Mouse (Mus musculus) megakaryocyte-erythroid progenitor cell, adult 5-6 weeks (primary cell): Measurements from ENCODE around the gene Vmn1r127. TPM values are rescaled to one million over a fixed set of nuclear protein-coding genes. Genes with fewer than 3 reads are reported as not detected.
"Not testable (repeated sequence)": the region's sequence is repeated elsewhere in the genome, so short reads cannot be mapped to it uniquely, and the experiment has no call there.

Source experiments
- ATAC-seq: replicated peaks from 2 replicates; pipeline ENCODE4 v1.8.0; 2016; ENCODE audit warnings: mild to moderate bottlenecking, inconsistent platforms; ENCODE audit not compliant: severe bottlenecking, poor library complexity, low FRiP score, low TSS enrichment
- total RNA-seq, 2 experiments: library from RNA; stranded (forward) in 1 of 2; stranded (reverse) in 1 of 2; fragments of 200-1000, 215-1000 nt in 1 of 2; fragments of >200 nt in 1 of 2; fragmentation: Nextera tagmentation in 1 of 2; gene quantifications; 2 replicates each; pipeline ENCODE4 v1.2.3; 2014 to 2017

Gene Vmn1r127
- not detected in 2 replicates for total RNA-seq (2014; fragmentation: Nextera tagmentation)
- total RNA-seq (2017): not detected in 2 replicates

GRCm38 (mm10) chr7:21319761-21320160, at the start of gene Vmn1r127:
Gene Vmn1r127, minus strand, starts transcription at chr7:21319861.
- ATAC-seq: not testable (repeated sequence)

GRCm38 (mm10) chr7:21361191-21361590, 41.5 kb upstream of the Vmn1r127 start, which contains the start of gene Vmn1r129:
Gene Vmn1r129, minus strand, starts transcription at chr7:21361291.
- not testable (repeated sequence) for ATAC-seq

- not testable (repeated sequence) for ATAC-seq
These were observed 29.4 kb upstream of the Vmn1r127 start, which contains the start of gene Vmn1r128 for GRCm38 (mm10) chr7:21349073-21349472. Gene Vmn1r128, plus strand, starts transcription at chr7:21349373.

- ATAC-seq: not testable (repeated sequence)
These were observed 18.3 kb downstream of the Vmn1r127 start, which contains the start of gene Vmn1r126 for GRCm38 (mm10) chr7:21301367-21301766. Gene Vmn1r126, minus strand, starts transcription at chr7:21301467.

GRCm38 (mm10) chr7:21271879-21272278, 47.8 kb downstream of the Vmn1r127 start, which contains the start of gene Vmn1r125:
Gene Vmn1r125, plus strand, starts transcription at chr7:21272179.
- not testable (repeated sequence) for ATAC-seq

Other genes starting within 250 kb of the Vmn1r127 start
- not detected in 2 replicates for gene Vmn1r121, start 221.3 kb downstream of the Vmn1r127 start, total RNA-seq (2014; fragmentation: Nextera tagmentation)
- gene Vmn1r121, start 221.3 kb downstream of the Vmn1r127 start, total RNA-seq (2017): not detected in 2 replicates
- not detected in 2 replicates for gene Vmn1r122, start 185.7 kb downstream of the Vmn1r127 start, total RNA-seq (2014; fragmentation: Nextera tagmentation)
- not detected in 2 replicates for gene Vmn1r122, start 185.7 kb downstream of the Vmn1r127 start, total RNA-seq (2017)
- not detected in 2 replicates for gene Vmn1r123, start 157.7 kb downstream of the Vmn1r127 start, total RNA-seq (2014; fragmentation: Nextera tagmentation)
- not detected in 2 replicates for gene Vmn1r123, start 157.7 kb downstream of the Vmn1r127 start, total RNA-seq (2017)
- gene Gm5157, start 129.4 kb downstream of the Vmn1r127 start, total RNA-seq (2014; fragmentation: Nextera tagmentation): not detected in 2 replicates
- gene Gm5157, start 129.4 kb downstream of the Vmn1r127 start, total RNA-seq (2017): not detected in 2 replicates
- not detected in 2 replicates for gene Vmn1r124, start 59.2 kb downstream of the Vmn1r127 start, total RNA-seq (2014; fragmentation: Nextera tagmentation)
- not detected in 2 replicates for gene Vmn1r124, start 59.2 kb downstream of the Vmn1r127 start, total RNA-seq (2017)
- not detected in 2 replicates for gene Vmn1r125, start 47.7 kb downstream of the Vmn1r127 start, total RNA-seq (2014; fragmentation: Nextera tagmentation)
- not detected in 2 replicates for gene Vmn1r125, start 47.7 kb downstream of the Vmn1r127 start, total RNA-seq (2017)
- not detected in 2 replicates for gene Vmn1r126, start 18.4 kb downstream of the Vmn1r127 start, total RNA-seq (2014; fragmentation: Nextera tagmentation)
- gene Vmn1r126, start 18.4 kb downstream of the Vmn1r127 start, total RNA-seq (2017): not detected in 2 replicates
- not detected in 2 replicates for gene Vmn1r128, start 29.5 kb upstream of the Vmn1r127 start, total RNA-seq (2014; fragmentation: Nextera tagmentation)
- not detected in 2 replicates for gene Vmn1r128, start 29.5 kb upstream of the Vmn1r127 start, total RNA-seq (2017)
- not detected in 2 replicates for gene Vmn1r129, start 41.4 kb upstream of the Vmn1r127 start, total RNA-seq (2014; fragmentation: Nextera tagmentation)
- gene Vmn1r129, start 41.4 kb upstream of the Vmn1r127 start, total RNA-seq (2017): not detected in 2 replicates
- gene Gm6882, start 112.9 kb upstream of the Vmn1r127 start, total RNA-seq (2014; fragmentation: Nextera tagmentation): not detected in 2 replicates
- not detected in 2 replicates for gene Gm6882, start 112.9 kb upstream of the Vmn1r127 start, total RNA-seq (2017)
- gene Vmn1r130, start 191.9 kb upstream of the Vmn1r127 start, total RNA-seq (2014; fragmentation: Nextera tagmentation): not detected in 2 replicates
- not detected in 2 replicates for gene Vmn1r130, start 191.9 kb upstream of the Vmn1r127 start, total RNA-seq (2017)
- gene Vmn1r131, start 226.2 kb upstream of the Vmn1r127 start, total RNA-seq (2014; fragmentation: Nextera tagmentation): not detected in 2 replicates
- not detected in 2 replicates for gene Vmn1r131, start 226.2 kb upstream of the Vmn1r127 start, total RNA-seq (2017)